Mouse (Mus musculus): Measurements from ENCODE around the gene Hnrnpu. TPM values are rescaled to one million over a fixed set of nuclear protein-coding genes. Genes with fewer than 3 reads are reported as not detected.

The Hnrnpu gene
- polyA plus RNA-seq (2012; rRNA removed) = 9.7 and 10.0 TPM in 2 replicates

GRCm38 (mm10) chr1:178337551-178338317, at the start of gene Hnrnpu:
TSS of gene Hnrnpu (minus strand) at chr1:178337797.

GRCm38 (mm10) chr1:178318389-178319184, 19.0 kb downstream of the Hnrnpu start, which contains the start of gene Cox20:
TSS of gene Cox20 (plus strand) at chr1:178319130.

Other genes with a start within 250 kb of the Hnrnpu start
- 5.3 and 6.4 TPM in 2 replicates for gene Desi2, start 150.4 kb downstream of the Hnrnpu start, polyA plus RNA-seq (2012; rRNA removed)
- gene Cox20, start 18.7 kb downstream of the Hnrnpu start, polyA plus RNA-seq (2012; rRNA removed) = 1.3 and 2.6 TPM in 2 replicates
- 0.04 and 0.05 TPM in 2 replicates for gene Efcab2, start 68.3 kb upstream of the Hnrnpu start, polyA plus RNA-seq (2012; rRNA removed)
- 0.30 and 0.62 TPM in 2 replicates for gene Kif26b, start 191.3 kb upstream of the Hnrnpu start, polyA plus RNA-seq (2012; rRNA removed)

Data from stomach, adult 2 months (tissue).